Mouse (Mus musculus) midbrain, postnatal 0 days (tissue): ENCODE data around the gene Gm16223. TPM values are rescaled to one million over a fixed set of nuclear protein-coding genes. Genes with fewer than 3 reads are reported as not detected.
A peak's percentile ranks its signal among the peaks of the same experiment; 100 is the strongest.

Experiments used
- ATAC-seq: fragments of 200-750 bp; cut with Nextera tagmentation; 2 replicates; pipeline ENCODE4 v1.8.0; 2017; ENCODE audit warnings: moderate number of reproducible peaks, mild to moderate bottlenecking, moderate TSS enrichment, moderate library complexity; ENCODE audit not compliant: low FRiP score
- DNase-seq: peaks from one replicate; pipeline ENCODE4 v3.0.0-alpha.2; 2015; ENCODE audit warnings: low spot score
- H3K27ac ChIP-seq: fragments of 300-500 bp; sonication (generic); 2 replicates; pipeline ENCODE4 v1.5.1; 2014; ENCODE audit warnings: low read depth, mild to moderate bottlenecking, low read length, mixed read lengths
- H3K27me3 ChIP-seq: fragments of 300-500 bp; sonication (generic); 2 replicates; pipeline ENCODE4 v1.6.1; 2014; ENCODE audit warnings: low read length, control low read depth, mixed read lengths; ENCODE audit not compliant: insufficient read depth
- H3K36me3 ChIP-seq: fragments of 300-500 bp; sonication (generic); 2 replicates; pipeline ENCODE4 v1.6.1; 2014; ENCODE audit warnings: low read length, control low read depth, mixed read lengths; ENCODE audit not compliant: insufficient read depth
- H3K4me1 ChIP-seq: fragments of 300-500 bp; sonication (generic); 2 replicates; pipeline ENCODE4 v1.6.1; 2014; ENCODE audit warnings: mild to moderate bottlenecking, control low read depth, antibody characterized with exemption, low read length, mixed read lengths; ENCODE audit not compliant: insufficient read depth
- H3K4me2 ChIP-seq: fragments of 300-500 bp; sonication (generic); 2 replicates; pipeline ENCODE4 v1.6.1; 2014; ENCODE audit warnings: low read depth, mild to moderate bottlenecking, low read length, mixed read lengths; ENCODE audit not compliant: poor library complexity, severe bottlenecking
- H3K4me3 ChIP-seq: fragments of 300-500 bp; sonication (generic); 2 replicates; pipeline ENCODE4 v1.5.1; 2014; ENCODE audit warnings: low read depth, mild to moderate bottlenecking, low read length, moderate library complexity
- H3K9ac ChIP-seq: fragments of 300-500 bp; sonication (generic); replicated peaks from 2 replicates; pipeline ENCODE4 v1.6.1; 2014; ENCODE audit warnings: mild to moderate bottlenecking, low read length, moderate library complexity, mixed read lengths; ENCODE audit not compliant: poor library complexity, severe bottlenecking
- H3K9me3 ChIP-seq: fragments of 300-500 bp; sonication (generic); 2 replicates; pipeline ENCODE4 v1.6.1; 2016; ENCODE audit warnings: low read length, control low read depth
- CTCF ChIP-seq: IDR thresholded peaks from 2 replicates; pipeline ENCODE4 v1.5.1; 2016; ENCODE audit warnings: antibody characterized with exemption, mild to moderate bottlenecking
- WGBS: fragments of 180-500 bp; shearing (Covaris S2); extraction: QIAGEN DNeasy Blood & Tissue Kit; methylation state at CpG from one replicate; pipeline ENCODE4 v1.1.7; 2014; 5-methylcytosine and 5-hydroxymethylcytosine counted together
- polyA plus RNA-seq: library from polyadenylated mRNA; unstranded; fragments of >200 nt; fragmentation: Nextera tagmentation; extraction: Ambion mirVana; gene quantifications from 2 replicates; pipeline ENCODE4 v1.2.1, GENCODE M21; 2015
- total RNA-seq: library from RNA; depleted of rRNA; stranded (reverse); fragments of >200 nt; gene quantifications from 2 replicates; pipeline ENCODE4 v1.2.3, GENCODE M21; 2014; rRNA removed

Gm16223 gene
- total RNA-seq: 0.33 TPM in 1 of 2 replicates, not detected in the other
- not detected in 2 replicates for polyA plus RNA-seq

GRCm38 (mm10) chr5:42067476-42068187, at the start of gene Gm16223:
Gm16223 (plus strand) TSS chr5:42067960.
- Histone ChIP-seq H3K4me2 (no peak within 1 kb of the TSS), H3K27me3 (no peaks in the 10 kb centered on the region), H3K27ac (no peak within 1 kb of the TSS), H3K9me3 (no peaks in the 10 kb centered on the region), H3K36me3 (no peaks in the 10 kb centered on the region), H3K4me1 (no peaks in the 10 kb centered on the region; the same call in 1 of the 2 replicates), H3K9ac (no peak within 1 kb of the TSS), H3K4me3 (no peak within 1 kb of the TSS)
- TF ChIP-seq CTCF: no peak
- WGBS: 55% methylated on average over 10 of the region's 10 CpGs
- ATAC-seq: 0 out of 2 replicates have a peak, but pooled peaks have one; percentile 16
- DNase-seq: peak; percentile 20

GRCm38 (mm10) chr5:42022029-42022428, 45.7 kb upstream of the Gm16223 start:
- Histone ChIP-seq H3K27ac (no peak overlapping the region), H3K27me3 (no peaks in the 10 kb centered on the region), H3K9ac (no peak overlapping the region), H3K4me1 (no peaks in the 10 kb centered on the region), H3K36me3 (no peaks in the 10 kb centered on the region), H3K9me3 (no peaks in the 10 kb centered on the region), H3K4me2 (no peak overlapping the region), H3K4me3 (no peak overlapping the region)
- 78% methylated on average over 3 of the region's 3 CpGs for WGBS
- ATAC-seq: no peak
- TF ChIP-seq CTCF: no peak
- DNase-seq: no peak

GRCm38 (mm10) chr5:42023521-42023920, 44.2 kb upstream of the Gm16223 start:
- DNase-seq (no peak), ATAC-seq (no peak)

GRCm38 (mm10) chr5:42036388-42037082, 31.2 kb upstream of the Gm16223 start:
- peak; percentile 7; the same call in 1 of the 2 replicates for TF ChIP-seq CTCF
- WGBS: 31% methylated on average over 15 of the region's 15 CpGs
- peak; percentile 72 for ATAC-seq
- H3K27ac ChIP-seq: peak overlapping the region; percentile 55
- peak; percentile 44 for DNase-seq
- H3K36me3 ChIP-seq: no peaks in the 10 kb centered on the region
- no peaks in the 10 kb centered on the region for H3K27me3 ChIP-seq
- no peaks in the 10 kb centered on the region for H3K9me3 ChIP-seq
- no peaks in the 10 kb centered on the region for H3K4me1 ChIP-seq
- no peak overlapping the region for H3K4me2 ChIP-seq
- H3K4me3 ChIP-seq: no peak overlapping the region
- 0 out of 2 replicates have a peak overlapping the region, but pooled peaks have one; percentile 5 for H3K9ac ChIP-seq

More at GRCm38 (mm10) chr5:42023521-42023920, 44.2 kb upstream of the Gm16223 start:
- WGBS: 86% methylated on average over 1 of the region's 1 CpGs
- Histone ChIP-seq H3K4me2 (no peak overlapping the region), H3K4me3 (no peak overlapping the region), H3K27me3 (no peaks in the 10 kb centered on the region), H3K9me3 (no peaks in the 10 kb centered on the region), H3K4me1 (no peaks in the 10 kb centered on the region), H3K9ac (no peak overlapping the region), H3K36me3 (no peaks in the 10 kb centered on the region), H3K27ac (no peak overlapping the region)
- no peak for TF ChIP-seq CTCF

GRCm38 (mm10) chr5:42054636-42055035, 13.1 kb upstream of the Gm16223 start:
- Histone ChIP-seq H3K27ac (no peak overlapping the region), H3K4me2 (no peak overlapping the region), H3K36me3 (no peaks in the 10 kb centered on the region), H3K9me3 (no peaks in the 10 kb centered on the region), H3K4me3 (no peak overlapping the region), H3K4me1 (no peaks in the 10 kb centered on the region), H3K27me3 (no peaks in the 10 kb centered on the region), H3K9ac (no peak overlapping the region)
- no peak for ATAC-seq
- peak; percentile 68 for DNase-seq
- no peak for TF ChIP-seq CTCF
- 68% methylated on average over 4 of the region's 4 CpGs for WGBS

- H3K27ac ChIP-seq: no peak overlapping the region
- no peak overlapping the region for H3K9ac ChIP-seq
- no peak overlapping the region for H3K4me2 ChIP-seq
- H3K4me1 ChIP-seq: no peaks in the 10 kb centered on the region
- H3K36me3 ChIP-seq: no peaks in the 10 kb centered on the region
- H3K4me3 ChIP-seq: no peak overlapping the region
- 91% methylated on average over 5 of the region's 5 CpGs for WGBS
- H3K9me3 ChIP-seq: no peaks in the 10 kb centered on the region
- ATAC-seq (no peak), DNase-seq (no peak)
- H3K27me3 ChIP-seq: no peaks in the 10 kb centered on the region
- TF ChIP-seq CTCF: no peak
These were observed 12.6 kb upstream of the Gm16223 start for GRCm38 (mm10) chr5:42055151-42055550.
